Mouse (Mus musculus) right cerebral cortex, postnatal 4 days (tissue): ENCODE data around the gene Pex16.
A peak's percentile ranks its signal among the peaks of the same experiment; 100 is the strongest.

Source experiments
- DNase-seq: peaks from one replicate; pipeline ENCODE4 v3.0.0-alpha.2; 2022

Gene Pex16

DNA sequence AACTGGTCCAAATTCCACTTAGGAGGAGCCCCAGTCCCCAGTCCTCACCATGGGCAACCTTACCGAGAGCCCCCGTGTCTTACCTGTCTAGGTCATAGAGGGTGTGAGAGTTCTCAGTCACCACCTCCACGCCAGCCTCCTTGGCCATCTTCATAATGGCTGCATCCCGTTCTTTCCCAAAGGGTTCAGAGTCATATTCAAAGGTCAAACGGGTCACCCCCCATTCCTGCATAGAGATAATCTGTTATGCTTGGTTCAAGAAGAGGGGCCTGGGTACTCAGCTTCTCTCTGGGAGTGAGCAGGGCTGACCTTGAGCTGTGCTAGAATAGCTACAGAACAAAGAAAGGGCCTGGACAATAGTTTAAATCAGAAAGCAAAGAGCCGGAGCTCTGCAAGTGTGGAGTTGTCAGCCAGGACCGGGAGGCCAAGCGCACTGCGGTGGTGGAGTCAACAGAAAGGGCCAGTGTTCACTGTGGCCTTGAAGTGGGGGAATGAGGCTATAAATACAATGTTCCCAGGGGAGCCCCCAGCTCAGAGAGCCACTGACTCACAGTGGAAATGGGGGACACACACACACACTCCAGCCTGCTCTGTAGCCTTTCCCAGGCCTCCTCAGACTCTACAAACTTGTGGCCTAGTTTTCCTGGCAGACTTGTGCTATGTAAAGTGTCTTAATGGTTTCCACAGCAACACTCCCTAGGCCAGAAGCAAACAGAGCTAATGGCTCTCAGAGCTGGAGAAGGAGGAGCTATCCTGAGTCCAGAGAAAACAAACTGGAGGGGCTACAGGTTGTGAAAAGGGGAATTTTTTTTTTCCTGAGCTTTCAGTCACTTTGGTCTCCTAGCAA, 50.2 kb downstream of the Pex16 start:
- peak; percentile 19 for DNase-seq

DNA sequence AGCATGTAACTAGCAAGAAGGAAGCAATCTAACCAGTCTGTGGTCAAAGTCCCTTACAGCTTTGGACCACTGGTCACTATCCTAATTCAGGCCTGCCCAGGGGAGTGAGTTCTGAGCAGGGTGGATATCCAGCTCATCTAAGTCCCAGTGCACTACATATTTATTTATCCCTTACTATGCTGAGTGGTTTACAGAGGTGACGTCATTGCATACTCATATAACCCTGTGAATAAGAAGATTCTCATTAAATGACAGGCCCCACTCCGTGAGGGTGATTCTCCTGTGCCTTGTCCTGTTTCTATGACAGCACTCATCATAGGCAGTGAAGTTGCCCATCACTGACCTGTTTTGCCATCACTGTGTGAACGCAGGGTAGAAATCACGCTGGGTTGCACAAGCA, 50.9 kb downstream of the Pex16 start:
- DNase-seq = no peak

DNA sequence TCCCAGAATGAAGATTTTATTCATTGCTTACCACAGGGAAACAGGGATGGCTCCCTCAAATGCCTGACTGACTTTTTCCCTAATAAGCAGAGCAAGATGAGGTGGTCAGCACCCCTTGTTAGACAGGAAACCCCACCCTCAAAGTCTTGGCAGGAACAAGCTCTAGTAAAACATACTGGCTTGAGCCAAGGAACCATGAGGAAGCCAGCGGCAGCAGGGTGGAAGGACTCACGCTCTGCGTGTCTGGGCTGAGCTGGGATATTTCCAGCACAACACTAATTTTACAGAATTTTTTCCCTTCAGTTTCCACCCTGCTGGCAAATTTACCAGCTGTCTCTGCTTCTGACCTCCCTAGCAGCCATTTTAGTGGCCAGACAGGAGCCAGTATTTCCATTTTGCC, 52.0 kb downstream of the Pex16 start:
- DNase-seq = no peak

DNA sequence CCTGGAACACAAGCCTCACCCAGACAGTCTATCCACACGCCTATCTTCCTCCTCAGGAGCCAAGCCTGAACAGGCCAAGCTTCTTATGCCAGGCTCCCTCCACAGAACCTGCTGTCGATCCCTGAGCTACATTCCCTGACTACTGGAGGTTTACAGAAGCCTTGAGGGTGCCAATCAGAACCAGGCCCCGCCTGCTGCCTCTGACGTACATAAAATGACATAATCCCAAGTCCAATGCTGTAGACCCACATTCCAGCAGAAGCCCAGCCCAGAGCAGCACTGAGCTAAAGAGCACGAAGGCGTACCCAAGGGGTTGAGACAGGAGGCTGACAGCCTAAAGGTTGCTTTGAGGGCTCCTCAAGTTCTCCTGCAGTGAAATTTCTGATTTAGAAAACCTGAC, 53.4 kb downstream of the Pex16 start:
- peak; percentile 49 for DNase-seq

DNA sequence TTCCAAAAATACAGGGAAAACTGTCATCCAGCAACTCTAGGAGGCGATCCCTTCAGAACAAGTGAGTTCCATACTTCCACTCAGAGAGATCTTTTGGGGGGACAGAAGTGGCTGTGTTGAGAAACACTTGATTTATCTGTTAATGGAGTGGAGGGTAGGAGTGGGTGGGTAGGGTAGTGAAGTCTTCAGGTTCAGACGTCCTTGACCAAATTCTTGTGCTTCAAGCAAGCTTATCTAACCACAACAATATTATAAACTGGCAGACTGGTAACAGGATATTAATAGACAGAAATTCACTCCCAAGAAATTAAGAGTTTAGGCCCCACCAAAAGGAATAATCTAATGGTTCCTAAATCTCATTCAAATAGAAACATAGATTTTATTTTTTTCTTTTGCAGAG, 55.6 kb downstream of the Pex16 start:
- no peak for DNase-seq
